Mouse (Mus musculus): Measurements from ENCODE around the gene Zbtb34. TPM values are rescaled to one million over a fixed set of nuclear protein-coding genes. Genes with fewer than 3 reads are reported as not detected.

Gene Zbtb34
- total RNA-seq, 2 experiments from 2014 or later, result 12.0 to 14.2 TPM

- no peak for DNase-seq (ENCODE audit: low spot score in 2 of 2)
Measured at GRCm38 (mm10) chr2:33403511-33404003, 27.6 kb downstream of the Zbtb34 start.

GRCm38 (mm10) chr2:33402638-33403037, 28.5 kb downstream of the Zbtb34 start:
- no peak for DNase-seq (ENCODE audit: low spot score in 2 of 2)

DNA sequence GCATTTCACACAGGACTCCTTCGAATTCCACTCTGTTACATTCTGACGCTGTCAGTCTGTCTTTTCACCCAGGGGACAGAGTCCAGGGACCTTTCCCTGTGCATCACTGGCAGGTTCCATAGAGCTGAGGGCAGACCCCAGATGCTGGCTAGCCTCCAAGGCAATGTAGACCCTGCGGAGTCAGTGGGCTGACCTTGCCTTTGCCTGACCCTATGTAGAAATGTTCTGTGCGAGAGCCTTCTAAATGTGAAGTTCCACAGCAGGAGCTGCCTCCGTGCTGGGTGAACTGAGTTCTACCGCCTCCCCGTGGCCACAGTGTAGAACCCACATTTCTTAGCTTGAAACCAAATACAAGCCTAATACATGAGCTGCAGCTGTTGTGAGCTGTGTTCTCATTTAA, 28.9 kb downstream of the Zbtb34 start:
- DNase-seq (ENCODE audit: low spot score in 2 of 2), result peak; percentile 51 to 78

- DNase-seq (ENCODE audit: low spot score in 2 of 2), result peak in 1 of 2 experiments; percentile 38
Measured at GRCm38 (mm10) chr2:33401217-33401616, 29.9 kb downstream of the Zbtb34 start.

- no peak for DNase-seq (ENCODE audit: low spot score in 2 of 2)
Measured at GRCm38 (mm10) chr2:33400541-33400940, 30.6 kb downstream of the Zbtb34 start.

- DNase-seq (ENCODE audit: low spot score in 2 of 2), result no peak
Measured at GRCm38 (mm10) chr2:33399091-33399490, 32.0 kb downstream of the Zbtb34 start.

DNA sequence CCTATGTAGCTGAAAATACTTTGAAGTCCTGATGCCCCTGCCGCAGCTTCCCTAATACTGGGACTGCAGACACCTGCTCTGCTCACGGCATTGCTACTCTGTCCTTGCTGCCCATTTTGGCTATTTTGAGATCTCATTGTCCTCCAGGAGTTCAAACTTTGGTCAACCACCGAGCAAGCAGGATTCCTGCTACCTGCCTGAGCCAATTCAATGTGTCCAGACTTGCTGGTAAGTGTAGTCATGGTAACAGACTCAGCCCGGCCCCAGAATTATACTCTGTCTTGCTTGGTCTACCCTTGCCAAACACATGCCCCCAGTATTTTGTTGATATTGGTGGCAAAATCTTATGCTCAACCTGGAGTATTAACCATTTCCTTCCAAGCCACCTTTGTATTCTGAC, 34.1 kb downstream of the Zbtb34 start:
- no peak for DNase-seq (ENCODE audit: low spot score in 2 of 2)

- no peak for DNase-seq (ENCODE audit: low spot score in 2 of 2)
Measured at GRCm38 (mm10) chr2:33395053-33395452, 36.1 kb downstream of the Zbtb34 start.

DNA sequence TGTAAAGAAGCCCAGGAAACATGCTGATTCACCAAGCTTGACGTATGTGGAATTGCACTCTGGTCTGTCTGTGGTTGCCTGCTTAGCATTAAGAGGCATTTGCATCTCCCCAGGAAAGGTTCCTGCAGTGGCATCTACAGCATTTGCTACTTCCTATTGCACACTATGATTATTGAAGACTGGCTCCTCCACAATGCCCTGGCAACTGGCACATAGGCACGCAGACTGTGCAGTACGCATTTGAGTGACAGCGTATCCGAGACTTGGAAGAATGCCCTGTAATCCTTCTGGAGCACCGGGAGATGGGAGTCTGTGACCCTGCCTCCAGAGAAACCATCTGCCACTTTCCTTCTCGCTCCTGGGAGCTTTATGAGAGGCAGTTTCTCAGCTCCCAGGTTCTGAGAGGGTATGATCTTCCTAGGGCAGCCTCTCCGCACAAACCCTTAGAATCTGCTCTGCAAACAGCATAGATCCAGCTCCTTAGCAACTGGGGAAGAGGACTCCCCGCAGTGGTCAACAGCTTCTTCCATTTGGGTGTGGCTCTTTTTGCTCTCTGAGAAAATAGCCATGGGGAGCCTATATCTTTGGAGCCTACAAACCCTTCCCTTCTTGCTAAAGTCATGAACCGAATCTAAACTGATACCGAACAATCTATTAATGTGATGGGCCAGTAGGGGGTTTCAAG, 37.0 kb downstream of the Zbtb34 start:
- DNase-seq (ENCODE audit: low spot score in 2 of 2), result peak; percentile 63 to 80

- no peak for DNase-seq (ENCODE audit: low spot score in 2 of 2)
Measured at GRCm38 (mm10) chr2:33393021-33393420, 38.1 kb downstream of the Zbtb34 start.

GRCm38 (mm10) chr2:33371648-33372408, 59.3 kb downstream of the Zbtb34 start:
- no peak for DNase-seq (ENCODE audit: low spot score in 2 of 2)

DNA sequence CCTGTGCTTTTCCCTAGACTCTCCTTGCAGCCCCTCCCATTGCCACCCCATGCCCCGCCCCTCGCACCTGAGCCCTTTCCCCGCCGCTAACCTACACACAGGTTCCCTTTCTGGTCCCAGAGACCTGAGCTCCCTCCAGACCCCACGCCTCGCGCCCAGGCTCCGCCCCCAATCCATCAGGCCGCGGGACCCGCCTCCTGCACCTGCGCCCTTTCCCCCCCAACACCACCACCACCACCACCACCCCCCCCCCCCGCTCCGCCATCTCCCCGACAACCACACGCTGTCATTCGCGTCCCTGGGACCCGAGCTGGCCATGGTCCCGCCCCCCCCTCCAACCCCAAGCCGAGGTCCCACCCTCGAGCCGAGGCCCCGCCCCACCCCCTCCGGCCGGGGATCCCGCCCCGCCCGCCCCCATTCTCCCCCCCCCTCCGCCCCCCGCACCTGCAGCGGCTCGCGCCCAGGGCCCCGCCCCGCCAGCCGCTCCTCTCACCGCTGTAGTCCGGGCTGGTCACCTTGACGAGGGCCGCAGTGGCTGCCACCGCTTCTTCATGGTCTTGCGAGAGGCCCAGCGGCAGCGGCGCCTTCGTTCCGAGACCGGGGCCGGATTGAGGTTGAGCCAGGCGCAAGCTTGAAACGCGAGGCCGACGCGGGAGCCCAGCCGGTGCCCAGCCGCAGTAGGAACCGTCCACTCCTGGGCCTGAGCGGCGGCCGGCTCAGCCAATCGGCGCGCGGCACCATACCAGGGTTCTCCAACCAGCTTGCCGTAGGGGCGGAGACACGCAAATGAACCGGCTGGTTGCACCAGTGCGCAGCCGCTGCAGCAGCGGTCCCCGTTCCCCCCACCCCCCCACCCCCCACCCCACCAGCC, 60.1 kb downstream of the Zbtb34 start, which contains the start of gene Ralgps1:
Gene Ralgps1, minus strand, starts transcription at position 710 of the 871 bp plus-strand sequence.
- DNase-seq (ENCODE audit: low spot score in 2 of 2), result peak; percentile 96 to 99

GRCm38 (mm10) chr2:33370276-33370776, 60.8 kb downstream of the Zbtb34 start:
- no peak for DNase-seq (ENCODE audit: low spot score in 2 of 2)

DNA sequence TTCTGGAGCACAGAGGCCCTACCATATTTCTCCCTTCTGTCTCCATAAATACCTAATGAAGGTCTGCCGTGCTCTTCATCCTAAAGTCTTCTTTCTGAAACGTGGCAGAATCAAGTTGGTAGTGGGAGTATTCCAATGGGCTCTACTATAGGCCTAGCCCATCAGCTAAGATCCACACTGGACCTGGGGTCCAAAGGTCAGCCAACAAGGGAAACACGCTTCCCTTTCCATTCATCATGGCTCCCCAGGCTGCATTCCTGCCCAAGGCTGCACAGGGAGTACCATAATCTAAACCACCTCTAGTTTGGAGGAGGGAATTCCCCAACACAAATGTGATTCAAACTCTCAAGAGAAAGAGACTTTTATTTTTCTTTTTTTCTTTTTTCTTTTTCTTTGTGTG, 61.7 kb downstream of the Zbtb34 start:
- DNase-seq (ENCODE audit: low spot score in 2 of 2), result no peak

DNA sequence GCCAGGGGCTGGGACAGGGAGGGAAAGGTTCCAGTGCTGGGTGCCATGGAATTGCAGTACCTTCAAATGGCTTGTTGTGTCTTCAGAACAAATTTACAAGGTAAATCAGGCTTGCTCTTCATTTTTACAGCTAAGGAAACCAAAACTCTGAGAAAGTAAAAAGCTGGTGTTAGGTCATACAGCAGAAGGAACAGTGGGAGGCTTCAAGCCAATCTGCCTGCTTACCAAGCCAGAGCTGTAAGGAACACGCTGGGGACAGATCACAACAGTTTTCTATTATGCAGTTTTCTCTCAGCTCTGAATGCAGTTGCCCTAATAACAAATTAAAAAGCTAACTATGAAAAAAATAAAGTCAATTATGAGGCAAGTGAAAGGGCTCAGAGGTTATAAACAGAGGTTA, 62.6 kb downstream of the Zbtb34 start:
- DNase-seq (ENCODE audit: low spot score in 2 of 2), result peak in 1 of 2 experiments; percentile 60

DNA sequence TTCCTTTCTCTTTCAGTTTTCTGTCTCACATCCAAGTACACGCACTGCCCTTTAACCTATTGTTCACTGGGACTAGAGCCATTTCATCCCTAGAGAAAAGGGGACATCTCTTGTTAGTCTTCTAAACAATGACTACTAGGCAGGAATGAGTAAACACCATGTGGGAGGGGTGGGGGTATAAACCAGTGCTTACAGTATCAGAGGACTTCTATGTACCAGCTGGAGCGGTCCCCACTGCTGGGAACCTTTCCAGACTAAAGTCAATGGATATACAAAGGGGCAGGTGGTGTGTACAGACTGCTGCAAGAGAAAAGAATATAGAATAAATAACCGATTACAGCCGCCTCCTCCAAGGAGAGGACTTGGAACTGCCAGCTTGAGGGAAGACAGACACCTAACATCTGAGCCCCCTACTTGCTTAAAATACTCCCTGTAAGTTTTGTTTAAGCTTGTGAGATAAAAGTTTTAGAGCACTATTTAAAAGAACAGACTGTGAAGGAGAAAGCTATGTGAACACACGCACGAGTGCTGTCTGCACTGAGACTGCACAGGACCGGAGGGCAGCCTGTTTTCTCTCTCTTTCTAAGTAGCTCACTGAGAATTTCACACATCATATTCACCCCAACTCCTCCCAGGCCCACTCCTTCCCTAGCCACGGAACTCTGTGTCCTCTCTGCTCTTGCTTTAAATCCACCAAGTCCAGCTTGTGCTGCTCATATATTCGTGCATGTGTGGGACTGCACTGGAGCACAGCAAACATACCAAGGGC, 65.2 kb downstream of the Zbtb34 start:
- peak in 1 of 2 experiments; percentile 84 for DNase-seq (ENCODE audit: low spot score in 2 of 2)

DNA sequence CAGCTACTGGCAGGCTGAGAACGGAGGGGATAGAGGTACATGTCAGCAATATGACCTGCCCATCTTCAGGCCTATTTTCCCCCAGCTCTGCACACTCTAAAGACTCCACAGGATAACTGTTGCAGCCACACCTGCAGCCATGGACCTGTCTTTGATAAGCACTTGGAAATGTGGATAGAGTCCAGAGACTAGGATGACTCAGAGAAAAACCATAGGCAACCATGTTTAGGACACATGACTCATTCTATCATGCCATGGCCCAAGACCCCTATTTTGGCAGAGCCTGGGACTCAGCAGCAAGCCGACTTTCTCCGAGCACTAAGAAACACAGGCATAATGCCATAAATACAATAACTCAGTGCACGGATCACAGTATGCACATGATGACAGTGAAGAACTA, 66.5 kb downstream of the Zbtb34 start:
- DNase-seq (ENCODE audit: low spot score in 2 of 2), result no peak

DNA sequence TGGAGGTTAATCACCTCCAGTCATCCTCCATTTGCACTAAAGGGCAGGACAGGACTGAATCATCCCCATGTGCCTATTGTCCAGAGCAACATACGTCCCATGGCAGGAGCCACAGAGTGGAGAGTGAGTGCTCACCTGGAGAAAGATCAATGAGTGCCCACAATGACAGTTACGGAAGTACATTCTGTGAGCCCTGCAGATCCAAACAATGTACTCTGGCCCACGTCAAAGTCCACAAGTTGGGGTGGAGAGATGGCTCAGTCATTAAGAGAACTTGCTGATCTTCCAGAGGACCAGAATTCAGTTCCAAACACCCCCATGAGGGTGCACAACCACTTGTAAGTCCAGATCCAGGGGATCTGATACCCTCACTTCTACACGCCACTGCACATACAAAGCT, 67.2 kb downstream of the Zbtb34 start:
- no peak for DNase-seq (ENCODE audit: low spot score in 2 of 2)

DNA sequence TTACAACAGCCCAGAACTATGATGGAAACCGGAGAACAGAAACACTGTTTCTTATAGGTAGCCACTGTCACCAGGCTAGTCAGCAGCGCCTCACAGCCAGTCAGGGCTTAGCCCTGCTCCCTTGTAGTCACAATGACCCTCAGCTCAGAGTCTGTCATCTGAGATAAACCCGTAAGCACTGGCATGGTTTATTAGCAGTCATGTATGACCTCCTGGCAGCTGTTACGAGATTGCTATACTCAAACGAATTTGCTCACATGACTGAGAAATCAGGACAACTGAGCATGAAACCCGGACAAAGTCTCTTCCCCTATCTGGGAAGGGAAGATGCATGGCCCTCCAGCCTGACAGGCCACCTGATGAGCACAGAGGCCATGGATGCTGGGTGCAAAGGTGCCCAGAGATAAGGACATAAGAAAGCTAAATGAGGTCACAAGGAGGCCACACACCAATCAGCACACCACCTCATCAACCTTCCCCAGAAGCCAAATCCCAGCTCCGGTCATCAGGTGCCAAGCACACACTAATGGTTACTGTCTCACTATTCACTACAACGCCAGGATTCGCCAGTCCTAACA, 69.9 kb downstream of the Zbtb34 start:
- no peak for DNase-seq (ENCODE audit: low spot score in 2 of 2)

DNA sequence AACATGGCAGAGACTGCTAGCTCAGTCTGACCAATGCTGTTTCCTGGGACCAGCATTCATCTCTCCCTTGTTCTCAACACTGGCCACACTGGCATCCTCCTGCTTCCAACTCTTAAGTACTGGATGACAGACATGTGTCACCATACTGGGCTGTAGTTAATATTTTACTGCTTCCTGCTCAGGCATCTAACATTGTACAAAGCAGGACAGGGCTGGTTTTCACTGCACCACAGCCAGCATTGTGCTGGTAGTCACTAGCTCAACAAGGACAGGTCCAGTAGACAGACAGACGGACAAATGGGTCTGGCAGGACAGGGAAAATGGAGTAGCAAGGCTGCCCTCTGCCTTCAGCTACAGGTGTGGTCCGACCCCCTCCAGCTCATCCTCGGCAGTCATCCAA, 70.6 kb downstream of the Zbtb34 start:
- DNase-seq (ENCODE audit: low spot score in 2 of 2), result no peak
